Mouse (Mus musculus): ENCODE results near the gene Zfp988. TPM values are rescaled to one million over a fixed set of nuclear protein-coding genes. Genes with fewer than 3 reads are reported as not detected.
"Not testable (repeated sequence)": the region's sequence is repeated elsewhere in the genome, so short reads cannot be mapped to it uniquely, and the experiment has no call there.

The Zfp988 gene
- polyA plus RNA-seq, 1 experiment from 2014 or later, result not detected

DNA sequence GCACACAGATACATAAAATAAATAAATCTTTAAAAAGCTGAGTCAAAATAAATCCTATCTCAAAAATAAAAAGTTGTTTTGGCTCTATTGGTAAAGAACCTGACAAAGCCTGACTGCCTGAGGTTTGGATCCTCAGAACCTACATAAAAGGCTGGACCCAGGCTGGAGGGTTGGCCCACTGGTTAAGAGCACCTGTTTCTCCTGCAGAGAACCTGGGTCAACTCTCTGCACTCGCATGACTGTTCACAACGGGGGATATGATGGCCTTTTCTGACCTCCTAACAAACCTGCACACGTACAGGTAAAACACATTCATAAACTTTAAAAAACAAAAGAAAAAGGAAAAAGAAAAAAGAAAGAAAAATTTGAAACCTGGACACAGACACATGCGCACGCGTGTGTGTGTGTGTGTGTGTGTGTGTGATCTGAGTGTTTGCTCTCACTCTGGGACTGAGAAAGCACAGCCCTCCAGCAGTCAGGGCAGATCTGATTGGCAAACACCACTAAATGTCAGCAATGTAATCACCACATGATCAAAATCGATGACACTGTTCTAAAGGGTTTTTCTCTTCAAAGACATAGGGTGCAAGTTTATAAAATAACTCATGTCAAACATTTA, 34.2 kb downstream of the Zfp988 start:
- H3K9ac ChIP-seq (ENCODE audit: low read depth, low read length); H3K4me3 ChIP-seq (ENCODE audit: low read depth, low read length); H3K36me3 ChIP-seq (ENCODE audit: control insufficient read depth, insufficient read depth, low read length); H3K27me3 ChIP-seq (replicated peaks; ENCODE audit: control insufficient read depth, insufficient read depth, low read length); DNase-seq (ENCODE audit: low spot score); H3K27ac ChIP-seq (replicated peaks; ENCODE audit: low read depth, low read length); ATAC-seq (ENCODE audit: low read depth); H3K4me1 ChIP-seq (ENCODE audit: control insufficient read depth, insufficient read depth, low read length); H3K4me2 ChIP-seq (ENCODE audit: low read depth, low read length): not testable (repeated sequence)
- WGBS, result 71% methylated on average over 7 of the region's 7 CpGs
- peaks cover 72% of the 10 kb centered on the region for H3K9me3 ChIP-seq (ENCODE audit: control insufficient read depth, low read length)

GRCm38 (mm10) chr4:147340236-147340635, 34.8 kb downstream of the Zfp988 start:
- H3K4me3 ChIP-seq (ENCODE audit: low read depth, low read length); H3K27ac ChIP-seq (replicated peaks; ENCODE audit: low read depth, low read length); H3K9ac ChIP-seq (ENCODE audit: low read depth, low read length); H3K27me3 ChIP-seq (replicated peaks; ENCODE audit: control insufficient read depth, insufficient read depth, low read length); H3K4me2 ChIP-seq (ENCODE audit: low read depth, low read length); DNase-seq (ENCODE audit: low spot score); H3K4me1 ChIP-seq (ENCODE audit: control insufficient read depth, insufficient read depth, low read length); ATAC-seq (ENCODE audit: low read depth); H3K36me3 ChIP-seq (ENCODE audit: control insufficient read depth, insufficient read depth, low read length): not testable (repeated sequence)
- peaks cover 70% of the 10 kb centered on the region for H3K9me3 ChIP-seq (ENCODE audit: control insufficient read depth, low read length)
- WGBS, result 64% methylated on average over 3 of the region's 3 CpGs

DNA sequence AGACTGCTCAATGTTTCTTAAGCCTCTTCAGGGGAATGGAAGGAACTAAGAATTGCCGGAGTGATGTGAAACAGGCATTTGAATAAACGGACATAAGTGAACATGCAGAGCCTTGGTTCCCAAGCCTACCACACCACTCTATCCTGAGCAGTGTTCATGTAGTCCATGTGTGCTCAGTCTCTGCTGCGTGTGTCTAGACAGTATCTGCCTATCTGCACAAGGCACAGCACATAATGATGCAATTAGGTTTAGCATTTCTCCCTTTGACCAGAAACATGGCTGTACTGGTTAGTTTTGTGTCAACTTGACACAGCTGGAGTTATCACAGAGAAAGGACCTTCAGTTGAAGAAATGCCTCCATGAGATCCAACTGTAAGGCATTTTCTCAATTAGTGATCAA, 35.4 kb downstream of the Zfp988 start:
- DNase-seq (ENCODE audit: low spot score); H3K4me3 ChIP-seq (ENCODE audit: low read depth, low read length); H3K27me3 ChIP-seq (replicated peaks; ENCODE audit: control insufficient read depth, insufficient read depth, low read length); ATAC-seq (ENCODE audit: low read depth); H3K9ac ChIP-seq (ENCODE audit: low read depth, low read length); H3K4me2 ChIP-seq (ENCODE audit: low read depth, low read length); H3K4me1 ChIP-seq (ENCODE audit: control insufficient read depth, insufficient read depth, low read length); H3K27ac ChIP-seq (replicated peaks; ENCODE audit: low read depth, low read length); H3K36me3 ChIP-seq (ENCODE audit: control insufficient read depth, insufficient read depth, low read length): not testable (repeated sequence)
- 85% methylated on average over 3 of the region's 3 CpGs for WGBS
- peaks cover 65% of the 10 kb centered on the region for H3K9me3 ChIP-seq (ENCODE audit: control insufficient read depth, low read length)

GRCm38 (mm10) chr4:147343042-147343908, 37.8 kb downstream of the Zfp988 start:
- not testable (repeated sequence) for DNase-seq (ENCODE audit: low spot score); H3K27ac ChIP-seq (replicated peaks; ENCODE audit: low read depth, low read length); H3K9ac ChIP-seq (ENCODE audit: low read depth, low read length); H3K27me3 ChIP-seq (replicated peaks; ENCODE audit: control insufficient read depth, insufficient read depth, low read length); H3K4me2 ChIP-seq (ENCODE audit: low read depth, low read length); H3K36me3 ChIP-seq (ENCODE audit: control insufficient read depth, insufficient read depth, low read length); H3K4me1 ChIP-seq (ENCODE audit: control insufficient read depth, insufficient read depth, low read length); H3K4me3 ChIP-seq (ENCODE audit: low read depth, low read length)
- 79% methylated on average over 6 of the region's 6 CpGs for WGBS
- peak; percentile 68 for ATAC-seq (ENCODE audit: low read depth)
- peaks cover 59% of the 10 kb centered on the region for H3K9me3 ChIP-seq (ENCODE audit: control insufficient read depth, low read length)

DNA sequence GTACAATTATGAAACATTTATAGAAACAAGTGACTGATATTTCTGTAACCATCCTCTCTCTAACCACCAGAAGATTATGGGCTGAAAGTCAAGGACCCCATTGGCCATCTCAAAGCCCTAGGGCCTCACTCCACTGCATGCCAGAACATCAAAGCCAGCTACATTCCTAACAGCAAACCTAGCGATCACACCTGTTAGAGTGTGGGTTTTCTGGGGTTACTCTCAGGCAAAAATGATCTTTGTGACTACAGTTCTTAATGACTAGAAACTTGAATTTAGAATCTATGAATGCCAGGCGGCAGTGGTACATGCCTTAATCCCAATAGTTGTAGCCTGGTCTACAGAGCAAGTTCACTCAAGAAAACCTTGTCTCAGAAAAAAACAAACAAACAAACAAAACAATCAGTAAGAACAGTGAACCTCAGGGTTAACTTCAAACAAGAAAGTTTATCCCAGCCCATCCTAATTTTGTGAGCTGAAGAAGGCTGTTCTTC, 39.6 kb downstream of the Zfp988 start:
- not testable (repeated sequence) for H3K4me3 ChIP-seq (ENCODE audit: low read depth, low read length); H3K4me1 ChIP-seq (ENCODE audit: control insufficient read depth, insufficient read depth, low read length); H3K27me3 ChIP-seq (replicated peaks; ENCODE audit: control insufficient read depth, insufficient read depth, low read length); H3K36me3 ChIP-seq (ENCODE audit: control insufficient read depth, insufficient read depth, low read length); H3K4me2 ChIP-seq (ENCODE audit: low read depth, low read length); ATAC-seq (ENCODE audit: low read depth); H3K9ac ChIP-seq (ENCODE audit: low read depth, low read length); DNase-seq (ENCODE audit: low spot score); H3K27ac ChIP-seq (replicated peaks; ENCODE audit: low read depth, low read length)
- WGBS, result 85% methylated on average over 2 of the region's 2 CpGs
- H3K9me3 ChIP-seq (ENCODE audit: control insufficient read depth, low read length), result peaks cover 62% of the 10 kb centered on the region

- not testable (repeated sequence) for H3K4me1 ChIP-seq (ENCODE audit: control insufficient read depth, insufficient read depth, low read length); H3K27ac ChIP-seq (replicated peaks; ENCODE audit: low read depth, low read length); H3K27me3 ChIP-seq (replicated peaks; ENCODE audit: control insufficient read depth, insufficient read depth, low read length); ATAC-seq (ENCODE audit: low read depth); H3K36me3 ChIP-seq (ENCODE audit: control insufficient read depth, insufficient read depth, low read length); H3K9ac ChIP-seq (ENCODE audit: low read depth, low read length); H3K4me3 ChIP-seq (ENCODE audit: low read depth, low read length); H3K4me2 ChIP-seq (ENCODE audit: low read depth, low read length); DNase-seq (ENCODE audit: low spot score)
- H3K9me3 ChIP-seq (ENCODE audit: control insufficient read depth, low read length), result peaks cover 67% of the 10 kb centered on the region
- WGBS, result 68% methylated on average over 4 of the region's 4 CpGs
Measured at GRCm38 (mm10) chr4:147346361-147347035, 41.0 kb downstream of the Zfp988 start.

- not testable (repeated sequence) for H3K4me1 ChIP-seq (ENCODE audit: control insufficient read depth, insufficient read depth, low read length); ATAC-seq (ENCODE audit: low read depth); H3K27me3 ChIP-seq (replicated peaks; ENCODE audit: control insufficient read depth, insufficient read depth, low read length); H3K4me2 ChIP-seq (ENCODE audit: low read depth, low read length); H3K27ac ChIP-seq (replicated peaks; ENCODE audit: low read depth, low read length); H3K9ac ChIP-seq (ENCODE audit: low read depth, low read length); H3K4me3 ChIP-seq (ENCODE audit: low read depth, low read length); H3K36me3 ChIP-seq (ENCODE audit: control insufficient read depth, insufficient read depth, low read length); DNase-seq (ENCODE audit: low spot score)
- peaks cover 67% of the 10 kb centered on the region for H3K9me3 ChIP-seq (ENCODE audit: control insufficient read depth, low read length)
- WGBS, result 64% methylated on average over 4 of the region's 4 CpGs
Measured at GRCm38 (mm10) chr4:147347300-147347699, 41.8 kb downstream of the Zfp988 start.

- H3K27ac ChIP-seq (replicated peaks; ENCODE audit: low read depth, low read length); H3K4me1 ChIP-seq (ENCODE audit: control insufficient read depth, insufficient read depth, low read length); H3K36me3 ChIP-seq (ENCODE audit: control insufficient read depth, insufficient read depth, low read length); H3K4me3 ChIP-seq (ENCODE audit: low read depth, low read length); H3K9ac ChIP-seq (ENCODE audit: low read depth, low read length); H3K27me3 ChIP-seq (replicated peaks; ENCODE audit: control insufficient read depth, insufficient read depth, low read length); ATAC-seq (ENCODE audit: low read depth); DNase-seq (ENCODE audit: low spot score); H3K4me2 ChIP-seq (ENCODE audit: low read depth, low read length): not testable (repeated sequence)
- WGBS, result 63% methylated on average over 1 of the region's 3 CpGs
- H3K9me3 ChIP-seq (ENCODE audit: control insufficient read depth, low read length), result peaks cover 65% of the 10 kb centered on the region
Measured at GRCm38 (mm10) chr4:147347880-147348279, 42.4 kb downstream of the Zfp988 start.

Data from embryonic facial prominence, embryonic 14.5 days (tissue).